Comparison of ENCODE assay signal across 20 mouse cellular contexts in genomic region chr19:28800448-28800847, GRCm38 (mm10). TPM values are rescaled to one million over a fixed set of nuclear protein-coding genes. Genes with fewer than 3 reads are reported as not detected.
DNase-seq lines count a peak whose midpoint lies in the region; ATAC-seq and TF ChIP-seq lines count a peak whose summit lies in the region.
"Had no signal": no experiment of that assay in that cellular context is flagged by ENCODE, and none has a peak within 500 bp of the region (broad histone marks: within the 10 kb centered on the region; RNA-seq: fewer than 3 reads in every experiment).

No protein-coding gene starts in this region.

- no peak overlapping the region for H3K9ac ChIP-seq in forebrain, postnatal 0 days
- no peak overlapping the region for H3K9ac ChIP-seq in forebrain, embryonic 13.5 days
- H3K9ac ChIP-seq: heart, embryonic 15.5 days; kidney, embryonic 15.5 days; limb, embryonic 13.5 days; liver, embryonic 13.5 days; stomach, embryonic 15.5 days had no signal

- no peaks in the 10 kb centered on the region for H3K36me3 ChIP-seq in forebrain, postnatal 0 days (ENCODE audit: insufficient read depth)
- H3K36me3 ChIP-seq in forebrain, embryonic 13.5 days (ENCODE audit: poor library complexity, severe bottlenecking) = no peaks in the 10 kb centered on the region
- H3K36me3 ChIP-seq: heart, embryonic 15.5 days; kidney, embryonic 15.5 days; limb, embryonic 13.5 days; liver, embryonic 13.5 days; stomach, embryonic 15.5 days had no signal

- H3K4me3 ChIP-seq in forebrain, postnatal 0 days (ENCODE audit: low read depth, low read length) = no peak overlapping the region
- H3K4me3 ChIP-seq in forebrain, embryonic 13.5 days = no peak overlapping the region
- H3K4me3 ChIP-seq: heart, embryonic 15.5 days; kidney, embryonic 15.5 days; limb, embryonic 13.5 days; liver, embryonic 13.5 days; stomach, embryonic 15.5 days had no signal

- no peaks in the 10 kb centered on the region for H3K27me3 ChIP-seq in forebrain, postnatal 0 days (ENCODE audit: insufficient read depth, low read length)
- no peaks in the 10 kb centered on the region for H3K27me3 ChIP-seq in forebrain, embryonic 13.5 days
- H3K27me3 ChIP-seq: heart, embryonic 15.5 days; kidney, embryonic 15.5 days; limb, embryonic 13.5 days; liver, embryonic 13.5 days; stomach, embryonic 15.5 days had no signal

- H3K27ac ChIP-seq in forebrain, postnatal 0 days (ENCODE audit: low read depth, low read length) = 0 out of 2 replicates have a peak overlapping the region, but pooled peaks have one; percentile 4
- no peak overlapping the region for H3K27ac ChIP-seq in forebrain, embryonic 13.5 days
- H3K27ac ChIP-seq: heart, embryonic 15.5 days; kidney, embryonic 15.5 days; limb, embryonic 13.5 days; liver, embryonic 13.5 days; stomach, embryonic 15.5 days had no signal

- no peaks in the 10 kb centered on the region for H3K9me3 ChIP-seq in forebrain, postnatal 0 days (ENCODE audit: low read length)
- H3K9me3 ChIP-seq in forebrain, embryonic 13.5 days (replicated peaks) = no peaks in the 10 kb centered on the region
- H3K9me3 ChIP-seq: heart, embryonic 15.5 days; kidney, embryonic 15.5 days; limb, embryonic 13.5 days; liver, embryonic 13.5 days; stomach, embryonic 15.5 days had no signal

- DNase-seq in forebrain, postnatal 0 days = peak; percentile 57
- DNase-seq in left cerebral cortex, postnatal 14 days (ENCODE audit: low spot score in 2 of 2) = peak; percentile 15 to 17
- no peak for DNase-seq in left cerebral cortex, adult 11 months (ENCODE audit: low spot score)
- peak; percentile 11 for DNase-seq in right cerebral cortex, adult 18-20 months
- no peak for DNase-seq in right cerebral cortex, postnatal 4 days
- no peak for DNase-seq in kidney, postnatal 14 days
- DNase-seq: adrenal gland, postnatal 14 days; cerebellum, adult 9-10 months; gastrocnemius, postnatal 36 days; heart, postnatal 36 days; kidney, adult 11 months; liver, embryonic 13.5 days; lung, adult 2 months; lung, postnatal 14 days had no signal

- intact Hi-C loops in left cerebral cortex, postnatal 14 days (cut with DNase I) = no loop called here

- no peak for TF ChIP-seq CTCF in forebrain, postnatal 0 days (IDR thresholded peaks at IDR 0.05; ENCODE audit: low read depth)

- 25% methylated on average over 6 of the region's 6 CpGs for WGBS in forebrain, postnatal 0 days
- WGBS in forebrain, embryonic 13.5 days = 35% methylated on average over 6 of the region's 6 CpGs

- H3K4me2 ChIP-seq in forebrain, postnatal 0 days (ENCODE audit: low read depth) = no peak overlapping the region
- H3K4me2 ChIP-seq in forebrain, embryonic 13.5 days = no peak overlapping the region
- H3K4me2 ChIP-seq: heart, embryonic 15.5 days; kidney, embryonic 15.5 days; limb, embryonic 13.5 days; liver, embryonic 13.5 days; stomach, embryonic 15.5 days had no signal

- H3K4me1 ChIP-seq in forebrain, postnatal 0 days (ENCODE audit: insufficient read depth) = peaks cover 9% of the 10 kb centered on the region; the same call in 1 of the 2 replicates
- H3K4me1 ChIP-seq in forebrain, embryonic 13.5 days = peaks cover 18% of the 10 kb centered on the region
- H3K4me1 ChIP-seq: kidney, embryonic 15.5 days; limb, embryonic 13.5 days; liver, embryonic 13.5 days; stomach, embryonic 15.5 days had no signal

- peak; percentile 75 for ATAC-seq in forebrain, postnatal 0 days
- no peak for ATAC-seq in forebrain, embryonic 13.5 days
- ATAC-seq: CD4-positive, CD25-positive, alpha-beta regulatory T cell, adult 4 months had no signal

RNA-seq across cellular contexts. Expression of gene Slc1a1, which starts 34.4 kb away (rescaled TPM):
- 74.2 and 78.0 TPM in 2 replicates for total RNA-seq in forebrain, postnatal 0 days (2014; rRNA removed)
- 34.9 and 49.2 TPM in 2 replicates for polyA plus RNA-seq in forebrain, postnatal 0 days (2015; fragmentation: Nextera tagmentation; extraction: Ambion mirVana)
- polyA plus RNA-seq in forebrain, embryonic 13.5 days (2015; fragmentation: Nextera tagmentation; extraction: Ambion mirVana) = 10.1 and 10.7 TPM in 2 replicates
- total RNA-seq in left cerebral cortex, postnatal 14 days (2021) = 100 to 1,000 TPM; 107 to 115 TPM

Comparison
In these comparisons a context has a peak if more than half of its experiments do, and no peak if none do; other contexts are left out.
1. DNase-seq: peak in forebrain, postnatal 0 days (single experiment), left cerebral cortex, postnatal 14 days (2 of 2) and right cerebral cortex, adult 18-20 months (single experiment); none in left cerebral cortex, adult 11 months (single experiment), right cerebral cortex, postnatal 4 days (single experiment) and kidney, postnatal 14 days (single experiment).